Mouse (Mus musculus) CD4-positive, CD25-positive, alpha-beta regulatory T cell, adult 4 months (primary cell): ENCODE measurements around the gene Ccnt1. TPM values are rescaled to one million over a fixed set of nuclear protein-coding genes. Genes with fewer than 3 reads are reported as not detected.
A peak's percentile ranks its signal among the peaks of the same experiment; 100 is the strongest.
"Not testable (repeated sequence)": the region's sequence is repeated elsewhere in the genome, so short reads cannot be mapped to it uniquely, and the experiment has no call there.

Experiments used
- ATAC-seq: one replicate; pipeline ENCODE4 v1.8.0; 2017
- polyA plus RNA-seq, 2 experiments: library from polyadenylated mRNA; unstranded; fragments of 100-300 nt; shearing (Covaris generic); gene quantifications; one replicate each; pipeline ENCODE4 v1.2.1; 2017

Gene Ccnt1
- polyA plus RNA-seq, 2 experiments from 2014 or later = 103 to 104 TPM

DNA sequence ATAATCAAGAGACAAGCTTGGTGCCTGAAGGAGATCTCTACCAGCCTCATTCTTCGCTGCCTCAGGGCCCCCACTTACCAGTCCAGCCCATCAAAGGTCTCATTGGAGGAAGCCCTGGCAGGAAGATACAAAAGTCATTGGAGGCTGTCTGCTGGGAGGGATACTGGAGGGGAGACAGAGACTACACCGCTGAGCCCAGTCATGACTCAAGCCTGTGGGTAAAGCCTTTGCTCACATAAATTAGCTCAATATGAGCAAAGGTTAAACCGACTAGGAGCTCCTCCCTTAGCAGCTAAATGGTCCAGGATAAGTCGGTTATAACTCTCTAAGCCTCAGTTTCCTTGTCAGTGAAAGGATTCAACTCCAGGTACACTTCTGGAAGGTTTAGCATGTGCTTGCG is 24.3 kb upstream of the Ccnt1 start:
- no peak for ATAC-seq

DNA sequence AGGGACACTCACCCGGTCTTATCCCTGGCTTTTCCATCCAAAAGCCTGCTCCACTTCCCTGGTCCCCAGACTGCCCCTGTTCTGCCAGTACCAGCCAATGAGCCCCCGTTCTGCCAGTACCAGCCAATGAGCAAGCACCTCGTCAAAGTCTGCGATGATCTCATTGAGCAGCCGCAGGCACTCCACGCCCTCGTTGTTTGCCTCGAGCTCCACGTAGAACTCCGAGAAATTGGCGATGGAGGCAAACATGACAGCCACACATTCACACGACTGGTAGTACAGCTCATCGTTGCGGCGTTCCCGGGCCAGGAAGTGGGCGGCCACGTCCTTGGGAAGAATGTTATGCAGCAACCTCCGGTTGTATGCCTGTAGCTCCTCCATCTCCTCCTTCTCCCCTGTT is 23.5 kb upstream of the Ccnt1 start:
- ATAC-seq = no peak

DNA sequence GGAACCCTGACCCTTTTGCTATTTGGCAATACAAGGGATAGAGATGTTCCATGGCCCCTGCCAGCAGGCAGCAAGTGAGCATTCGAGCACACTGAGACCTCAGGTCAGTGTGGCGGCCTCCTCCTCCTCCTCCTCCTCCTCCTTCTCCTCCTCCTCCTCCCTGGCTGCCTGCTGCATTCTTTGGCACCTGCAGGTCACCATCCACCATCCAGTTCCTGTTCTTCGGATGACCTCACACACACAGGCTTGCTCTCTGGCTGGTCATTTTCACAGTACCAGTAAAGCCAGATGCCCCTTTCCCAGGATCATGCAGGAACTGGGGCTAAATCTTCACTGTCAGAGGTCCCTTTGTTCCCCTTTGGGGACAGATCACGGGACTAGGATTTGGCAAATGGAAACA is 20.7 kb upstream of the Ccnt1 start:
- no peak for ATAC-seq

DNA sequence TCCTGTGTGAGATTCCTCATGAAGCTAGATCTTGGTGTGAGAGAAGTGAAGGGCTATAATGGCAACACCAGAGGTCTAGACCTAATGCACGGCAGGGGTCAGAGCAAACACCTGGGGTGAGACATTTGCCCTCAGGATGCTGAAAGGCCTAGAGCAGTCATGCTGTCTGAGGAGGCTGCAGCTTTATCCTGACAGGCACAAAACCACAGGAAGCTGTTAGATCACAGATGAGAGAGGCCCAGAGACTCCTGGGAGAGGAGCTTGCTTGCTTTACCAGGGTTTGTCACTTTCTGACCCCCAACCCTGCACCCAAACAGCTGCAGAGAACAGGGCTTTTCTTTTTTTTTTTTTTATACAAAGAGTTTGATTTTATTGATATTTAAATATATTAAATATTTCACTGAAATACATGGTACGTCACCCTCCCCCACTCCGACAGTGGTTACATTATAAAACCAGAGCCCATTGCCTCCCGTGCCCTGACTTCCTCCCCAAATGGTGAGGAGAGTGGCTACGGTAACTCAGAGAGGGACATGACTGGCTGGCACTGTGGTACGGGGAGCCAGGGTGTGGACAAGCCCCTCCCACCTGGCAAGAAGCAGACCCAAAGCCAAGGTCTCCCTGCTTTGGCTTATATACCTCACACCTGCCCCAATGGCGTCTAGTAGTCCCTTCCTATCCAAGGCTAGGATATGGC is 19.1 kb upstream of the Ccnt1 start:
- no peak for ATAC-seq

DNA sequence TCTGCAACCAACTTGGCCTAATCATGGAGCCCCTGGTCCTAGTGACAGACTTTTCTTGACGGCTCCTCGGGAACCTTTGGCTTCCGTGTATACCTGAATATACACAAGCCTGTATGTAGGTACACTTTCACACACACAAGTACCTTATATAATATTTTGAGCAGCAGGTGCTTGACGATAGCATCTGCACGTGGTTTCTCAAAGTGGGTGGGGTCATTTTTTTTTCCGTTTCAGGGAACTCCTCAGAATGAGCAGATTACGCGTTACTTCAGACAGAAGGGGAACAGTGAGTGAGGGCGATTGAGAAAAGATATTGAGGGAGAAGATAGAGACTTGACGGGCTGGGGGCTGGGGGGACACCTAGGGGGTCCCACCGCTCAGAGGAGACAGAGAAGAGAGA is 17.0 kb upstream of the Ccnt1 start:
- no peak for ATAC-seq

DNA sequence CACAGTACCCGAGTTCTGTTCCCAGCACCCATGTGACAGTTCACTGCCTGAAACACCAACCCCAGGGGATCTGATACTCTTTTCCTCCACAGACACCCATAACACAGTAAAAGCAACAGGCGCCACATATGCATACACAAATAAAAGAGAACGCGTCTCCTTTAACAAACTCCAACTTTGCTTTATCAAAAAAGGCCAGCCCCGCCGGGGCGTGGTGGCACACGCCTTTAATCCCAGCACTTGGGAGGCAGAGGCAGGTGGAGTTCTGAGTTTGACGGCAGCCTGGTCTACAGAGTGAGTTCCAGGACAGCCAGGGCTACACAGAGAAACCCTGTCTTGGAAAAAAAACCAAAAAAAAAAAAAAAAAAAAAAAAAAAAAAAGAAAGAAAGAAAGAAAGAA is 15.4 kb upstream of the Ccnt1 start:
- not testable (repeated sequence) for ATAC-seq

DNA sequence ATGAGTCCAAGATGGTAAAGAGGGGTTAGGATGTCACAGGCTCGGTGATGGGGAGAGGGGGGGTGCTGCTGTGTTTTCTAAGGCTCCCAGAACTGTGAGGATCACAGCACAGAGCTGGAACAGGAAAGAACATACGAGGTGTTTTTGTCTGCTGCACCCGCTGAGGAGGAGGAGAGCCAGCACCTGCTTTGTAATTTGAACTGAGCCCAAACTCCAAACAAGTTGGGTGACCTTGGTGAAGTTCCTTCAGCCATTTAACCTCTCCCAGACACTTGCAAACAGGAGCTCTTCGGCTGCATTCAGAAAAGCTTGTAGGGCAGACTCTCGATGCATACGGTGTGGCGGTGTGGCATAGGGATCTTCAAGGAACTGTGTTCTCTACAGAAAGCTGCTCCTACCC is 14.7 kb upstream of the Ccnt1 start:
- ATAC-seq = no peak

DNA sequence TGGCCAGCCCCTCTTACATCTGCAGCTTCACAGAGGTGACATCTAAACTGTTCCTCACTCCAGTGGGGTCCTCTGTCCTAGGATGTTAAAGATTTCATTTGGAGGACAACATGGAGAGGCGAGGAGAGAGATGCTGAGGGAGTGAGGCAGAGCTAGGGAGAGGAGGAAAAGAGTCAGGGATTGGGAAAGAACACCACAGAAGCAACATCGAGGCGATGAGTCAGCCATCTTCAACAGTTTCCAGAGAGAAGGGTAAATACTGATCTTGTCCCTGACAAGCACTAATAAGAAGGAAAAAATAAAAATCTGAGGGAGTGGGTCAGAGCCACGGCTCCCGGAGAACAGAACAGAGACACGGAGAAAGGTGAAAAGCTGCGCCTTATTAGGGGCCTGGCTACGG is 12.3 kb upstream of the Ccnt1 start:
- ATAC-seq = no peak

DNA sequence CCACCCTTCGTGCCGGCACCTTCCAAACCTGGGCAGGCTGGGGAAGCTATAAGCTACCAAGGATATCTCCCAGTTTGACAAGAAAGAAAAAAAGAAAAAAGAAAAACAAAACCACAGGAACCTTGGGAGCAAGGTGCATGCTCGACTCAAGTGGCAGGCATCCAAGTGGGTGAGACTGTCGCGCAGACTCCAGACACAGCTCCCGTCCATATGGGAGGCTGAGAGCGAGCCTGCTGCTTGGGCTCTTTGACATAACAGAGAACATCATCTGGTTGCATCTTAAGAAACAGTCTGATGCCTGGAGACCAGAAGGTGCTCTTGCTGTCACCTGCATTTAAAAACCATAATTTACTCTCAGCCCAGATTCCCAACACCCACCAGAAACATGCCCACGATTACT is 11.7 kb upstream of the Ccnt1 start:
- no peak for ATAC-seq

DNA sequence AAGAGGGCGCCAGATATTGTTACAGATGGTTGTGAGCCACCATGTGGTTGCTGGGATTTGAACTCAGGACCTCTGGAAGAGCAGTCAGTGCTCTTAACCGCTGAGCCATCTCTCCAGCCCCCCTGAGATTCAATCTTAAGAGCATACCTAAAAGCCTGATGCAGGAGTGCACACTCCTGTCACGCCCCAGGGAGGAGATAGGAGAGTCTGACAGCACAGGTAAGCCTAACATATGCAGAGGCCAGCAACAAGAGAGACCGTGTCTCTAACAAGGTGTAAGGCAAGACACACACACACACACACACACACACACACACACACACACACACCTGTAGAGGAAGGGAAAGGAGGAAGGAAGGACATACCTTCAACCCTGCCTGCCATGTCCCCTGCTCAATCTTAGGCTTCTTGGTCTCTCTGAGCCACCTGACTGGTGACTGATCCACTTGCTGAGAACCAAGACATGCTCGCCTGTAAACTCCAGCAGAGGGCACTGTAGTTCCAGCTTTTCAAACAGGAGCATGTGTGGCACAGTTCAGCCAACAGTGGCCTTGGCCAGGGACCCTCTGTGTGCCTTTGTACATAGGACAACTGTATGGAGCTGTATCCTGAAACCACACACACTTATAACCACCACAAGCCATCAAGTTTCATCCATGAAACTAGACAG is 9.2 kb upstream of the Ccnt1 start:
- peak; percentile 60 for ATAC-seq

DNA sequence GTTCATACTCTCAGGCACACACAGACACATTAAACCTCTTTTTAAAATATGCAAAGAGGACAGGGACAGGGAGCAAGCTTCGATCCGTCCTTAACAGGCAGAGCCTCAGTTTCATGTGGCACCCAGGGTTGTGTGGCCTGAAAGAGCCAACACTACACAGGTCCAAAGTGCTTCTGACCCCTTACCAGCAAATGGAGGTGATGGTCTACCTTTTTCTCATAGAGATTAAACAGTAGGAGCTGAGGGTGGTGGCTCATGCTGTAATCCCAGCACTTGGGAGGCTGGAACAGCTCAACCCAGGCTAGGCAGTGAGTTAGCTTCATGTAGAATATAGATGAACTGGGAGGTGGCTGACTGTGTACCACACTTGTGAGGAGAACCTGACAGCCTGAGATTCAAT is 8.6 kb upstream of the Ccnt1 start:
- ATAC-seq = no peak

DNA sequence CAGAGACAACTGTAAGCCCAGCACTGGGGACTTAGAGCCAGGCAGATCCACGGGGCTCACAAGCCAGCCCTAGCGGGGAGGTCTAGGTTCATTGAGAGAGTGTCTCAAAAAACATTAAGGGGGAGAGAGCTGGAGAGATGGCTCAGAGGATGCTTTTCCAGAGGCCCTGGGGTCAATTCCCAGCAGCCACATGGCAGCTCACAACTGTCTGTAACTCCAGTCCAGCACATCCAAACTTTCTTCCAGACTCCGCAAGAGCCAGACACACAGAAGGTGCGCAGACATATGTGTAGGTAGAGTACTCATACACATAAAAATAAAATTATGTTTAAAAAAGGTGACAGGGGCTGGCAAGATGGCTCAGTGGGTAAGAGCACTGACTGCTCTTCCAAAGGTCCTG is 2.6 kb upstream of the Ccnt1 start:
- no peak for ATAC-seq

DNA sequence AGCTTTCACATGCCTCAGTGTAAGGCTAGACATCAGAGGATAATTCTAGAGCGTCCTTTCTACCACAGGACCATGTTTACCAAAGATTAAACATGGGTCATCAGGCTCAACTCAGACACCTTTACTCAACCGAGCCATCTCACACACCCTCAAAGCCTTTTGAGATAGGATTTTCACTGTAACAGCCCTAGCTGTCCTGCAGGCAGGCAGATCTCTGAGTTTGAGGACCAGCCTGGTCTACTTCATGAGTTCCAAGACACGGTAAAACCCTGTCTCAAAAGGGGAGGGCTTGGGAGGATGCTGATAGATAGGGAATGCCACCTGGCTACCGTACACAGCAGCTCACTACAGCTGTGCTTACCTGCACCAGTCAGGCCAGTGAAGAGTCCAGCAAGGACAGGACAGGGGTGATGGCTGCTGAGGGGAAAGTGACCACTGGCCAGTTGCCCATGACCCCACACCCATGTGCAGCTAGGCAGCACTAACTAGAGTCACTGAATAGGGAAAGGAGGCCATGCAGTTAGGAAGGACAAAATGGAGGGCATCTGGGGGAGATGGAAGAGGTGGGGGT is 843 bp downstream of the Ccnt1 start:
- no peak for ATAC-seq

DNA sequence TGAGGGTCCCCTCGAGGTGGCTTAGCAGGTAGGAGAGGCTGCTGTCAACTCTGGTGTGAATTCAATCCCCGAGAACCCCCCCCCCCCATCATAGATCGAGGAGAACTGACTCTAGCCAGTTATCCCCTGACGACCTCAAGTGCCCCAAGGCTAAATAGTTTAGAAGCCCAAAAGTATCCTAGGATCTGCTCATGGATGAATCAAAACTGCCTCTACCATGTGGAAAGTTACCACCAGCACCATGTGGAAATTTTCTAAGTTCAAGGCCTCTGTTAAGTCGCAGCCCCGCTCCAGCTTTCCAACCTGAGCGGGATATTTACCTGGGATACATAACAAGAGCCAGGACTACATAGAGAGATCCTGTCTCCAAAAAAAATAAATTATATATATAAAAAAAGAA is 1.5 kb downstream of the Ccnt1 start:
- ATAC-seq = no peak

DNA sequence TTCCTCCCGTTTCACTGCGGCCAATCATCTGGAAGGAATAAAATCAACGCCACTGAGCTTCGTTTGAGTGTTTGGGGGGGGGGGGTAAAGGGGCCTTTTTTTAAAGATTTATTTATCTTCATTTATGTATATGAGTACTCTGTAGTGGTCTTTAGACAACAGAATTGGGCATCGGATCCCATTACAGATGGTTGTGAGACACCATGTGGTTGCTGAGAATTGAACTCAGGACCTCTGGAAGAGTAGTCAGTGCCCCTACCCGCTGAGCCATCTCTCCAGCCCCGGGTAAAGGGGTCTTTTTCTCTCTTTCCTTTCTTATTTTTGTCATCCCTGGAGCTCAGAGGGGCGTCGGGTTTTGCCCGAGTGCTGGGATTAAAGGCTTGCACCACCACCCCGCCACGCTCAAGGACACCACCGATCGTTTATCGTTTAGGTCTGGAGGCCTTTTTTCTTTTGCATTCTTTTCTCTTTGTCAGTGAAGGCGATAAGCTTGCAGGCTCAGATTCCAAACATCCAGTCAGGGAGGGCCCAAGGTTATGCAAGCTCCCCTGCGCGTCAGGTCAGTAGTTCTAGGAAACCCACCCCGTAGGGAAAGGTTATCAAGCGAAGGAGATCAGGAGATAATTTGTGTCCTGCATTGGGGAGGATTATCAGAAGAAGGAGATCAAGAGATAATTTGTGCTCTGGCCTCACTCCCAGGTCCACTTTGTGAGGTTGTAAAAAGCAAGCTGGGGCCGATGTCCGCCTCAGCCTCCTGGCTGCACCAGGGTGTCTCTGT is 2.3 kb downstream of the Ccnt1 start:
- ATAC-seq = no peak

DNA sequence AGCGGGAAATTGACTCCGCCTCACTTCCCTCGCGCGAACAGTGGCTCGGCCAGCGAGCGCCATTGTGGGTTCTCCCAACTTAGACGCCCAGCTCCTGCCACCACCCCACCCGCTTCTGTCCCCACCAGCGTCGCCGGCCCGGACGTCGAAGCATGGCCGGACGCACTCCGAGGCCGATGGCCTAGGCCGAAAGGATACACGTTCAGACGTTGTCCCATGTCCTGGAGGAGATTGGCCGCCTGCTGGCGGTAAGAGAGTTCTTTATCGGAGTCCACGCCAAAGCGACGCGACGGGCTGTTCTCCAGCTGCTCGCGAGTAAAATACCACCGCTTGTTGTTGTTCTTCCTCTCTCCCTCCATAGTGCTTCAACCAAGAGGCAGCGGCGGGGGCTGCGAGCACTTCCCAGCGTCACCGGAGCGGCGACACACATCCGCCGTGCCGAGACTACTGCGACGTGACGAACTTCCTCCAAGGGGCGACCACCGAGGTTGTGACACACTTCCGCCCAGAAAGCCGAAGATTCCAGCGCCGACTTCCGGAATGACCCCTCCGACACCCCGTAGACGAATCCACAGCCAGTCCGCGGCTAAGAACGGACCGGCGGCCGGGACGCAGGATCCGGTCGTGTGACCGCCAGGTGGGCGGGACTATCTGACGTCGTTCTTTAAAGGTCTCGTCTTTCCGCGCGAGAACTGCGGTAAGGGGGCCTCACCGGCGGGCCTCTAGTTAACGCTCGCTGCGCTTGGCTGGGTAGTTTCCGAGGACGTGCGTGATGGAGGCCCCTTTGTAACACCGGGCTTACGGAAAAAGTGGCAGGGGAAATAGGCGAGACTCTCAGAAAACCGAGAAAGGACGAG is 3.2 kb downstream of the Ccnt1 start:
- peak; percentile 92 for ATAC-seq

DNA sequence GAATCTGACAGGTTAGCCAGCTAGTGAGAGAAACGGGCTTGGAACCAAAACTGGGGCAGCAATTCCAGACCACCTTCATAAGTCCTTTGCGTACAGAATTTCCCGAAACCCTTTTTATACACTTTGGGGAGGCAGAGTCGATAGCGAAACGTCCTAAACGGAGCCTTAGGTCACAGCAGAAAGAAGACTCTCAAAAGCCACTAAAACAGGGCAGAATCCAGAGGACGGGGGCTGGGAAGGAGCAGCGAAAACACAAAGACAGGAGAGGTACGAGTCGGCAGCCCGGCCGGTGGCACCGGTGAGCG is 3.8 kb downstream of the Ccnt1 start:
- no peak for ATAC-seq

DNA sequence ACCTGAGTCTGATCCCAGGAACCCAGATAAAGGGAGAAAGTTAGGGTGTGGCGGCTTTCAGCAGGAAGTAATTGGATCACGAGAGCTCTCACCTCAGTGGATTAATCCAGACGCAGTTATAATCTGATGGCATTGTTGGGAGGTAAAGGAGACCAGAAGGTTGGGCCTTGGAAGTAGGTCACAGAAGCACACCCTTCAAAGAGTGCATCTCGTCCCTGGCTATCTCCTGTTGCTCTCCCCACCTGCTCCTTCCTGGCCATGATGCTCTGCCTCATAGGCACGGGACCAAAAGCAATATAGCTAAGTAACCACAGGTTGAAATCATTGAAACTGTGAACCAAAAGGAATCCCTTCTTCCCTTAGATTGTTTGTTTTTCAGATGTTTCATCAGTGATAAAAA is 13.5 kb downstream of the Ccnt1 start:
- no peak for ATAC-seq

DNA sequence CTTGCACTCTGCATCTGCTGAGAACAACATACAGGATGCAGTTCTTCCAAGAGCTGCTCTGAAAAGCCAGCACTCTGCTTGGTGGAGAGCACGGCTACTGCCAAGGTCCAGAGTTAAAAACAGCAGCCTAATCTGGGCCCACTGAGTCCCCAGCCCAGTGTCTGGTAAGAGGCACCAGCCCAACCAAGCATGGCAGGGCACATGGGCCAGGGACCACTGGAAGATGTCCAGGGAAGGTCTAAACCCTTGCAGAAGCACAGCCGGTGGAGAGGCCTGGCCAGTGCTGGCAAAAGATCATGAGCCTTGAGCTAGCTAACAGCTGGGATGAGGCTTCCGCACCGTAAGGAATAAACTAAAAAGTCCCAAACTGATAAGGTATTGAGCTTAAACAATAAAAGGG is 14.8 kb downstream of the Ccnt1 start:
- ATAC-seq = no peak

DNA sequence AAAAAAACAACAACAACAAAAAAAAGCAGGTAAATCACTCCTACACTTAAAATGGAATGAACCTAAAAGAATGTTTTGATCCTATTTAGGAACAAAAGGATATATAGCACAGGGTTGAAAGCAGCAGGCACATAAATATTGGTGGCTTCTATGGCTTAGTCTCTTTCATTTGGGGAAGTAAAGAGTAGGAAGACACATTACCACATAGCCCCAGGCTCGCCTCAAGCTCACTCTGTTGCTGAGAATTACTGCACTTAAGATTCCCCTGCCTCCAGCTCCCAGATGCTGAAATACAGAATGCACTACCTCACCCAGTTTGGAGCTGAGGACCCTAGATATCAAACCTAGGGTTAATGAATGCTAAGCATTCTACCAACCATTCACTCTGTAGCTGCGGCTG is 18.0 kb downstream of the Ccnt1 start:
- ATAC-seq = no peak

DNA sequence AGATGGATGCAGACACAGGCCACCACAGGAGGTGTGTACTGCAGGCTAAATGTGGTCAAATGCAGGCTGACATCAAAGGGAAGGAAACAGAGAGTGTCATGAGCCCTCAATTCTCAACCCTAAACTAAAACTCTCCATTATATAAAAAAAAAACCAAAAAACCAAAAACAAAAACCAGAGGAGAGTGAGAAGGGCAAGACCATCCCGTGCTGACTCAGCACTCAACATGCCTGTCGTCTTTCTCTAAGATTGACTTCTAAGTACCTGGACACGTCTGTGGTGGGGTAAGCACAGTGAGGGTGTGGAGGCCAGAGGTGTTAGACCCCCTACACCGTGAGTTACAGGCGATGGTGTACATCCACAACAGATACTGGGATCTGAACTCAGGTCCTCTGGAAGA is 23.9 kb downstream of the Ccnt1 start:
- ATAC-seq = no peak

DNA sequence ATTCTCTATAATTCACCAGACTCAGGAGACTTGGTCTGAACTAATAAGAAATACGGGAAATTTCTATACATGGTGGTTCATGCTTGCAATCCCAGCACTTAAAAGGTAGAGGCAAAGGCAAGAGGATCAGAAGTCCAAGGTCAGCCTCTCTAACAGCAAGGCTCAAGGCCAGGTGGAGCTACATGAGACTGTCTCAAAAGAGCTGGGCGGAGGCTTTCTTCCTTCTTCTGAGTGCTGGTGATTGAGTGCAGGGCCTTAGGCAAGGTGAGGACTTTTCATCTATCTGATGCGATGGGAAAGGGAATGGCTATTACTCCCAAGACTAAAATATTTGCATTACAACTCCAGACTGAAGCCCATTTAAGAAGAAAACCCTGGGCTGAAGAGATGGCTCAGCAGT is 25.6 kb downstream of the Ccnt1 start:
- no peak for ATAC-seq

DNA sequence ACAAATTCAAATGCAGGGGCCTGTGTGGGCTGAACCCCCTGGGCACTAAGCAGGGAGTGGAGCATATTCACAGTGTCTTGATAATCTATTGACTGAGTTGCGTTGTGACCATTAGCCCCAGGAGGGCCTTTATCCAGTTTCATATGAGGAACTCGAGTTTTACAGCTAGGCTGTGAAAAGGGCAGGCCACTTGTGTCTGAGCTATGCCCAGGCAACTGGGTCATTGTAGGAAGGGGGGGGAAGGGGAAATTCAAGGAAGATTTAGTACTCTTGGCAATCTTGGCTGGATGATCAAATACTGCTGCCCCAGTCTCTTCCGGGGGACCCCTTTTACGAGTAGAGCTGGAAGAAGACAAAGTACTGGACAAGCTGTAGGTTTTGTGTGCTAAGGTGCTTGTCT is 27.4 kb downstream of the Ccnt1 start:
- no peak for ATAC-seq
